Mouse (Mus musculus) lung, postnatal 25 days (tissue): ENCODE results near the gene Mex3a.

Source experiments
- DNase-seq: peaks from one replicate; pipeline ENCODE4 v3.0.0; 2022; ENCODE audit warnings: low spot score

Mex3a gene

GRCm38 (mm10) chr3:88528646-88529045, 3.5 kb upstream of the Mex3a start:
- no peak for DNase-seq

- DNase-seq, result no peak
These were observed 2.8 kb upstream of the Mex3a start for GRCm38 (mm10) chr3:88529204-88530000.

- DNase-seq, result no peak
These were observed 1.9 kb upstream of the Mex3a start for GRCm38 (mm10) chr3:88530082-88530864.

GRCm38 (mm10) chr3:88531348-88532298, 572 bp upstream of the Mex3a start:
- peak; percentile 84 for DNase-seq

- DNase-seq, result no peak
These were observed 705 bp downstream of the Mex3a start for GRCm38 (mm10) chr3:88532689-88533511.

GRCm38 (mm10) chr3:88533706-88534105, 1.5 kb downstream of the Mex3a start:
- DNase-seq, result no peak

GRCm38 (mm10) chr3:88535005-88535404, 2.8 kb downstream of the Mex3a start:
- DNase-seq, result no peak

GRCm38 (mm10) chr3:88535527-88535926, 3.3 kb downstream of the Mex3a start:
- no peak for DNase-seq

- DNase-seq, result peak; percentile 85
These were observed 4.1 kb downstream of the Mex3a start for GRCm38 (mm10) chr3:88536103-88536930.

- no peak for DNase-seq
These were observed 5.0 kb downstream of the Mex3a start for GRCm38 (mm10) chr3:88537146-88537545.

GRCm38 (mm10) chr3:88538271-88539145, 6.3 kb downstream of the Mex3a start:
- no peak for DNase-seq

GRCm38 (mm10) chr3:88539397-88539796, 7.2 kb downstream of the Mex3a start:
- DNase-seq, result no peak

- no peak for DNase-seq
These were observed 7.9 kb downstream of the Mex3a start for GRCm38 (mm10) chr3:88540085-88540484.

GRCm38 (mm10) chr3:88541622-88542401, 9.6 kb downstream of the Mex3a start:
- no peak for DNase-seq

GRCm38 (mm10) chr3:88542486-88542885, 10.3 kb downstream of the Mex3a start:
- no peak for DNase-seq

- no peak for DNase-seq
These were observed 11.0 kb downstream of the Mex3a start for GRCm38 (mm10) chr3:88543174-88543573.

- DNase-seq, result no peak
These were observed 11.6 kb downstream of the Mex3a start for GRCm38 (mm10) chr3:88543651-88544410.

GRCm38 (mm10) chr3:88544514-88544913, 12.3 kb downstream of the Mex3a start:
- DNase-seq, result peak; percentile 42
